Mouse (Mus musculus) midbrain, embryonic 14.5 days (tissue): ENCODE measurements around the gene Fhl3. TPM values are rescaled to one million over a fixed set of nuclear protein-coding genes. Genes with fewer than 3 reads are reported as not detected.

Experiments
- ATAC-seq: fragments of 200-750 bp; cut with Nextera tagmentation; 2 replicates; pipeline ENCODE4 v1.8.0; 2017; ENCODE audit warnings: moderate number of reproducible peaks, moderate library complexity; ENCODE audit not compliant: low FRiP score, low TSS enrichment
- DNase-seq: peaks from one replicate; pipeline ENCODE4 v3.0.0-alpha.2; 2015
- H3K27ac ChIP-seq: fragments of 300-500 bp; sonication (generic); replicated peaks from 2 replicates; pipeline ENCODE4 v1.5.1; 2014; ENCODE audit warnings: mild to moderate bottlenecking, low read depth, low read length, moderate library complexity
- H3K27me3 ChIP-seq: fragments of 300-500 bp; sonication (generic); 2 replicates; pipeline ENCODE4 v1.6.1; 2014; ENCODE audit warnings: low read length, control low read depth, mixed read lengths; ENCODE audit not compliant: control insufficient read depth, insufficient read depth
- H3K36me3 ChIP-seq: fragments of 300-500 bp; sonication (generic); 2 replicates; pipeline ENCODE4 v1.6.1; 2014; ENCODE audit warnings: low read length, control low read depth; ENCODE audit not compliant: control insufficient read depth, insufficient read depth
- H3K4me1 ChIP-seq: fragments of 300-500 bp; sonication (generic); 2 replicates; pipeline ENCODE4 v1.6.1; 2014; ENCODE audit warnings: mild to moderate bottlenecking, antibody characterized with exemption, low read length, control low read depth; ENCODE audit not compliant: control insufficient read depth, insufficient read depth
- H3K4me2 ChIP-seq: fragments of 300-500 bp; sonication (generic); 2 replicates; pipeline ENCODE4 v1.6.1; 2014; ENCODE audit warnings: mild to moderate bottlenecking, low read length, moderate library complexity
- H3K4me3 ChIP-seq: fragments of 300-500 bp; sonication (generic); replicated peaks from 2 replicates; pipeline ENCODE4 v1.5.1; 2014; ENCODE audit warnings: low read depth, low read length
- H3K9ac ChIP-seq: fragments of 300-500 bp; sonication (generic); replicated peaks from 2 replicates; pipeline ENCODE4 v1.6.1; 2014; ENCODE audit warnings: mild to moderate bottlenecking, low read length, moderate library complexity
- H3K9me3 ChIP-seq: fragments of 300-500 bp; sonication (generic); 2 replicates; pipeline ENCODE4 v1.6.1; 2016; ENCODE audit warnings: low read length, control low read depth, mixed read lengths; ENCODE audit not compliant: control insufficient read depth
- WGBS: fragments of 180-500 bp; shearing (Covaris S2); extraction: QIAGEN DNeasy Blood & Tissue Kit; methylation state at CpG from one replicate; pipeline ENCODE4 v1.1.7; 2014; 5-methylcytosine and 5-hydroxymethylcytosine counted together
- polyA plus RNA-seq: library from polyadenylated mRNA; unstranded; fragments of >200 nt; fragmentation: Nextera tagmentation; extraction: Ambion mirVana; gene quantifications from 2 replicates; pipeline ENCODE4 v1.2.1, GENCODE M21; 2014

Gene Fhl3
- polyA plus RNA-seq, 1 experiment from 2014 or later, result 1.8 TPM

DNA sequence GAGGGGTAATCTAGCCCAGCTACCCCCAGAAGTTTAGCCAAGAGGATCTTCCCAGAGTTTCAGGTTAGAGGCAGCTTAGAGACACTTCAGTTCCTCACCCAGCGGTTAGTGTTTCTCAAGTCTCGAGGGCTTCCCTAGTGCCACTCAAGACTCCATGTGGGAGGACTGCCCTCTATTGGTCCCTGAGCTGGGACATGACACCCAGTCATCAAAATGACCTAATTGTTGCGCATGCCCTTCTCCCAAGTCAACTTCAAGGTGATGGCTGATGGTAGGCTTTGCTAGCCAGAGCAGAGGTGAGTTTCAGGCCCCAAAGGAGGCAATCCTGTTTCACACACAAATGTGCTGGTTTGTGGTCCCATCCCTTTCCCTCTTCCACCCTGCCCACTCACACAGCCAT, 37.5 kb upstream of the Fhl3 start:
- peak; percentile 51 for DNase-seq
- WGBS, result 49% methylated on average over 3 of the region's 3 CpGs
- no peak overlapping the region for H3K9ac ChIP-seq
- no peak overlapping the region for H3K4me3 ChIP-seq
- H3K9me3 ChIP-seq, result no peaks in the 10 kb centered on the region
- no peak overlapping the region for H3K27ac ChIP-seq
- H3K27me3 ChIP-seq, result peaks cover 23% of the 10 kb centered on the region
- no peak overlapping the region for H3K4me2 ChIP-seq
- no peaks in the 10 kb centered on the region for H3K36me3 ChIP-seq
- H3K4me1 ChIP-seq, result peaks cover 29% of the 10 kb centered on the region
- ATAC-seq, result no peak

DNA sequence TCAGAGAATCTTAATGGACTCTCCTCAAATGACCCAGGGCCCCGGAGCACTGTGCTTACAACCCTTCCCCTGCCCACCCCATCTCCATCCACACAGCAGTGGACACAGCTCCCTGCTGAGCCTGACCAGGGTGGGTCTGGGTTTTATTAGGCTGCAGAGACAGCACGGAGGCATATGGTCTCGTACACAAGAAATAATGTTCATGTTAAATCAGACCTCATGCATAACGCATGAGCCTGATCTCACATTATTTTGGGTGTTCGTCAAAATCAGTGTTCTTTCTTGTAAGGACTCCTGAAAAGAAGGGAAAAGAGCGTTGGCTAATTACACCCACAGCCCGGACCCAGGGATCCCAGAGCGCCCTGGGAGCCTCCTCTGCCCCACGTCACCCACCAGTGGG, 36.3 kb upstream of the Fhl3 start:
- H3K36me3 ChIP-seq, result no peaks in the 10 kb centered on the region
- H3K27me3 ChIP-seq, result peaks cover 15% of the 10 kb centered on the region
- H3K27ac ChIP-seq, result no peak overlapping the region
- H3K9me3 ChIP-seq, result no peaks in the 10 kb centered on the region
- no peak overlapping the region for H3K9ac ChIP-seq
- no peak overlapping the region for H3K4me3 ChIP-seq
- H3K4me2 ChIP-seq, result peak overlapping the region; percentile 1; the same call in 1 of the 2 replicates
- WGBS, result 45% methylated on average over 9 of the region's 9 CpGs
- peaks cover 22% of the 10 kb centered on the region for H3K4me1 ChIP-seq
- DNase-seq (no peak), ATAC-seq (no peak)

DNA sequence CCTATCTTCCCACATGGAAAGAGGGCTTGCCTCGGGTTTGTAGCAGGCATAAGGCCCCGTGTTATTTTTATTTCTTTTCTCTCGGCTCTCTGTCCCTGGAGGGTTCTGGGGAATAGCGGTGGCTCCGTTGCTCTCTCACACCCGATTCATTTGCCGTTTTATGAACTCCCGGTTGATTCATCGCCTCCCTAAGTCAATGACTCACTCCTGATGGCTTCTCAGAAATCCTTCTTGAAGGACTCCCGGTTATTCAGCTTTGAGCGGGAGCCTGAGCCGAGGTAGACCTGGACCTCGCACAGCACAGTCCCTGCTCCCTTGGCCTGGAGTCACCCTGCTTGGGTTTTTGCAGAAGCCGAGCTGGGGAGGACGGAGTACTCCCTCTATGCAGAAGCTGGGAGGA, 35.9 kb upstream of the Fhl3 start:
- Histone ChIP-seq H3K4me3 (no peak overlapping the region), H3K4me1 (peaks cover 18% of the 10 kb centered on the region), H3K4me2 (peak overlapping the region; percentile 1; the same call in 1 of the 2 replicates), H3K27ac (no peak overlapping the region), H3K9ac (no peak overlapping the region), H3K36me3 (no peaks in the 10 kb centered on the region), H3K9me3 (no peaks in the 10 kb centered on the region), H3K27me3 (peaks cover 15% of the 10 kb centered on the region)
- DNase-seq (no peak), ATAC-seq (no peak)
- 55% methylated on average over 15 of the region's 15 CpGs for WGBS

DNA sequence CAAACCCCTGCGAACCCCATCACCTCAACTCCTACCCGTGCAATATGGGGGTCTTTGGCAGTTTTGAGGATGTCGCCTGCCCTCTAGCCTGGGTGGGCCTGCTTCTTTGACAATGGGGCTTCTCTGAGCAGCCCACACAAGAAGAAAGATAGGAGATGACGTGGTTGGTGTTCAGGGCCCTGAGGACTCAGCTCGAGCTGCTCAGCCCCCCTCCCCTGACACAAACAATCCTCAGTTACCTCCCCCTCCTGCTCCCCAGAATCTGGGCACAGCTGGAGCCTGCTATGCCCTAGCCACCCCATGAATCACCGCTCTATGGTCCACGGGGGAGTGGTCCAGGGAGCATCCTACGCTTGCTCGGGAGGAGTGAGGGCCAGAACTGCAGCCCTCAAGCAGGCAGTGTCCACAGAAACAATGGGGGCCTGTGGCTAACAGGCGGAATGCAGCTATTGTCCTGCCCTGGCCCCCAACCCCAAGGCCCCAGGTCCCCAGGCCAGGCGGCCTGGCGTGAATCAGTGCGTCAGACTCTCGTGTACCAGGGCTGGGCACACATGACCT, 32.9 kb upstream of the Fhl3 start:
- Histone ChIP-seq H3K9me3 (no peaks in the 10 kb centered on the region), H3K36me3 (no peaks in the 10 kb centered on the region), H3K27me3 (no peaks in the 10 kb centered on the region; the same call in 1 of the 2 replicates), H3K27ac (peak overlapping the region; percentile 70), H3K4me1 (peaks cover 30% of the 10 kb centered on the region), H3K4me2 (peak overlapping the region; percentile 33), H3K9ac (peak overlapping the region; percentile 34; the same call in 1 of the 2 replicates), H3K4me3 (no peak overlapping the region)
- DNase-seq, result no peak
- 12% methylated on average over 14 of the region's 14 CpGs for WGBS
- 0 out of 2 replicates have a peak, but pooled peaks have one; percentile 2 for ATAC-seq

DNA sequence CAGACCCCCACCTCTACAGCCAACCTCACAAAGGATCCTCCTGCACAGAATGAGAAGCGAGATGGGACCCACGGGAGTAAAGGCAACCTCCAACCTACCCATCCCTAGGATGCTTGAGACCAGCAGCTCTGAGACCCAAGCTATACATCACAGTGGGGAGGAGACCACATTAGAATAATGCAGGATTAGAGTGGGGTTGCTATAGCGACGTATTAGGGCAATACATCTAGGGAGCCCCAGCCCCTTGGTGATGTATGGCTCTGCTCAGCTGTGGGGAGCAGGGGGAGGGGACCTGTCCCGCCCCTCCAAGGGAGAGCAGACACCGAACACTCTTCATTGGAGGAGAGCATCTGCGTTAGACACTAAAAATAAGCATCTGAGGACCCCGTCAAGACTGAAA, 32.4 kb upstream of the Fhl3 start:
- peak; percentile 51; the same call in 1 of the 2 replicates for ATAC-seq
- no peak overlapping the region for H3K9ac ChIP-seq
- H3K27ac ChIP-seq, result peak overlapping the region; percentile 70
- DNase-seq, result peak; percentile 76
- H3K4me3 ChIP-seq, result no peak overlapping the region
- H3K9me3 ChIP-seq, result no peaks in the 10 kb centered on the region
- no peaks in the 10 kb centered on the region for H3K27me3 ChIP-seq
- no peaks in the 10 kb centered on the region for H3K36me3 ChIP-seq
- WGBS, result 4% methylated on average over 8 of the region's 8 CpGs
- peaks cover 35% of the 10 kb centered on the region for H3K4me1 ChIP-seq
- H3K4me2 ChIP-seq, result peak overlapping the region; percentile 33

DNA sequence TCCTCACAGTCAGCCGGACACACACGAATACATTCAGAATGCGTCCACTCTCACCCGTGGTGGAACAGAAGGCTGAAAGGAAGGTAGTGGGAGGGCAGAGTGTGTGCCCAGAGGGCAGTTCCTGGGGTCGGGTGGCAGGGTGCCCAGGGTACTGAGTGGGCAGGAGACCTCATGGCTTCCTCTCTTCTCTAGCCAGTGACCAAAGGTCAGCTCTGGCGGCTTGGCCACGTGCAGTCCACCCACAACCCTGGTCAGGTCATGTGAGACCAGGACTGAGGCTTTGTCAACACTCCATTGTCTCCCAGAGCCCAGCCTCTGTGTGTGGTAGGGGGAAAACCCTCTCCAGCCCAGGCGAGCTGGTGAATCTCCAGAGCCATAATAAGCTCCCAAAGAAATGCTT, 30.3 kb upstream of the Fhl3 start:
- Histone ChIP-seq H3K36me3 (no peaks in the 10 kb centered on the region), H3K9ac (no peak overlapping the region), H3K4me3 (no peak overlapping the region), H3K9me3 (no peaks in the 10 kb centered on the region), H3K4me2 (no peak overlapping the region), H3K27ac (no peak overlapping the region), H3K27me3 (no peaks in the 10 kb centered on the region), H3K4me1 (peaks cover 47% of the 10 kb centered on the region)
- 61% methylated on average over 8 of the region's 8 CpGs for WGBS
- ATAC-seq, result no peak
- no peak for DNase-seq

DNA sequence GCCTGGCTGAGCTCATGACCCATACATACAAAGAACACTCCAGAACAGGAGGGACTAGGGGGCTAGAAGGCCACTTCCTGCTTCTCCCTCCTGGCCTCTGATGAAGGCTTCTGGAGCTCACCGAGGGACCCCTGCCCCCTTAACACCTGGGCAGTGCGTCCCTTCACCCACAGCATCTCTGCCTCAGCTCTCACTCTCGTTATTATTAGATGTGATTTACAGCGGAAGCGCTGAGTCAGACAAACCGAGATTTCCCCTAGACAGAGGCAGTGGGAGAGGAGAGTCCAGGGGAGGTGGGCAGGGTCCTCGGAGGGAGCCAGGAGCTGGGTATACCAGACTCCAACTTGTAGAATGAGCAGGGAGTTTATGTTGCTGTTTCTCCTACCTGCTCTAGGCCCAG, 28.9 kb upstream of the Fhl3 start:
- no peaks in the 10 kb centered on the region for H3K9me3 ChIP-seq
- no peak overlapping the region for H3K9ac ChIP-seq
- peak overlapping the region; percentile 70 for H3K27ac ChIP-seq
- H3K27me3 ChIP-seq, result no peaks in the 10 kb centered on the region
- H3K4me2 ChIP-seq, result peak overlapping the region; percentile 52
- ATAC-seq, result no peak
- H3K4me1 ChIP-seq, result peaks cover 47% of the 10 kb centered on the region
- H3K36me3 ChIP-seq, result peaks cover 6% of the 10 kb centered on the region
- DNase-seq, result no peak
- H3K4me3 ChIP-seq, result no peak overlapping the region
- 35% methylated on average over 7 of the region's 7 CpGs for WGBS

DNA sequence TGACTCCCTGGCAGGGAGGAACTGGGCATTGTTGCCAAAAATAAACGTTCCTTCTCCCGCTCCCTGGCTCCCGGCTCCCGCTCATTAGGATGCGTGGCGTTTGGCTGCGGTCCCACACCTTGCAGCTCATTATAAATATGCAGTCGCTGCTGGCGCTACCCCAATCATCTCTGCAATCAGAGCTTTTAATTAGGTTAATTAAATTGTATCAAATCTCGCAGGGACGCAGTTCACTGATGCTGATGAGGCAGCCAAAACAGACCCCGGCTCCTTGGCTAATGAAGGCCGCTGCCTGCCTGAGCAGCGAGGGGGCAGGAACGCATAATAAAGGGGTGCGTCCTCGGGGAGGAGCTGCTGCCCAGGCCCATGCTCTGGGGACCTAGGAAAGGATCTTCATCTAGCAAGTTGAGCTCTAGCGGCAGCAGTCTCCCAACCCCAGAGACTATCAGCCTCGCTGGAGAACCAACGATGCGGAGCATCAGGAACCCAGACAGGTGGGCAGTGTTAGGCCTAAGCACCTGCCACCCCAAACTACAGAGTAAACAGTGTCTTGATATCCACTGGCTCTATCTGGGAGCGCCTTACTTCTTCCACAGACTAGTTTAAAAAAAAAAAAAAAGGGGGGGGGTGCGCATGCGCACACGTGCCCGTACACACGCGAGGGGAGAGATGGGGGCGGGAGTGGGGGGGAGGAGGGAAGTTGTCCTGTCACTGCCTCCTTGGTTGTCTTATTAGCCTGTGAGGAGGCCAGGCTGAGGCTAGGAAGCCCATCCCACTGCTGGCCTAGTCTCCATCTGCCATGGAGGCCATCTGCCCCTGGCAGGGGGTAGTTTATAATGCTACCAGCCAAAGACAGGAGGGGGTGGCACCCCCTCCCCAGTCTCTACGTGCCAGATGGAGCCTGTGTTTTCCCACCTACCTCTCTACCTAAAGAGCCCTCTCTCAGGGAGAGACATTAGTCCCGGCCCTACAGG, 27.9 kb upstream of the Fhl3 start:
- Histone ChIP-seq H3K27ac (peak overlapping the region; percentile 70), H3K4me1 (peaks cover 41% of the 10 kb centered on the region), H3K9me3 (no peaks in the 10 kb centered on the region), H3K4me2 (peak overlapping the region; percentile 52), H3K4me3 (peak overlapping the region; percentile 10; the same call in 1 of the 2 replicates), H3K9ac (peak overlapping the region; percentile 35; the same call in 1 of the 2 replicates), H3K27me3 (no peaks in the 10 kb centered on the region), H3K36me3 (peaks cover 16% of the 10 kb centered on the region)
- ATAC-seq (peak; percentile 56), DNase-seq (peak; percentile 88)
- 3% methylated on average over 25 of the region's 31 CpGs for WGBS
